Mouse (Mus musculus): ENCODE data around the gene Gpr6. TPM values are rescaled to one million over a fixed set of nuclear protein-coding genes. Genes with fewer than 3 reads are reported as not detected.

Gene Gpr6
- polyA plus RNA-seq, 1 experiment from 2014 or later: 0.70 TPM

- H3K27ac ChIP-seq: no peak overlapping the region
- DNase-seq (ENCODE audit: low spot score): no peak
- no peak for ATAC-seq (ENCODE audit: low FRiP score)
- H3K9ac ChIP-seq: no peak overlapping the region
- H3K4me2 ChIP-seq (replicated peaks): no peak overlapping the region; the same call in 1 of the 2 replicates
- H3K4me3 ChIP-seq (replicated peaks; ENCODE audit: low read length): no peak overlapping the region
- no peaks in the 10 kb centered on the region for H3K36me3 ChIP-seq (replicated peaks; ENCODE audit: control insufficient read depth, insufficient read depth)
- no peaks in the 10 kb centered on the region for H3K4me1 ChIP-seq (replicated peaks; ENCODE audit: control insufficient read depth, insufficient read depth, low read length)
- H3K9me3 ChIP-seq (ENCODE audit: control insufficient read depth, low read length): no peaks in the 10 kb centered on the region
- no peaks in the 10 kb centered on the region for H3K27me3 ChIP-seq (ENCODE audit: control insufficient read depth, insufficient read depth, low read length)
- WGBS: 28% methylated on average over 11 of the region's 11 CpGs
Observed at GRCm38 (mm10) chr10:41042272-41042671, 29.8 kb downstream of the Gpr6 start.

GRCm38 (mm10) chr10:41041478-41041877, 30.6 kb downstream of the Gpr6 start:
- ATAC-seq (ENCODE audit: low FRiP score): no peak
- no peaks in the 10 kb centered on the region for H3K9me3 ChIP-seq (ENCODE audit: control insufficient read depth, low read length)
- no peak overlapping the region for H3K4me2 ChIP-seq (replicated peaks)
- H3K9ac ChIP-seq: no peak overlapping the region
- H3K4me3 ChIP-seq (replicated peaks; ENCODE audit: low read length): no peak overlapping the region
- H3K36me3 ChIP-seq (replicated peaks; ENCODE audit: control insufficient read depth, insufficient read depth): no peaks in the 10 kb centered on the region
- DNase-seq (ENCODE audit: low spot score): no peak
- H3K4me1 ChIP-seq (replicated peaks; ENCODE audit: control insufficient read depth, insufficient read depth, low read length): no peaks in the 10 kb centered on the region
- H3K27ac ChIP-seq: no peak overlapping the region
- 57% methylated on average over 9 of the region's 9 CpGs for WGBS
- no peaks in the 10 kb centered on the region for H3K27me3 ChIP-seq (ENCODE audit: control insufficient read depth, insufficient read depth, low read length)

GRCm38 (mm10) chr10:41040530-41041085, 31.5 kb downstream of the Gpr6 start:
- Histone ChIP-seq H3K4me3 (replicated peaks; ENCODE audit: low read length) (no peak overlapping the region), H3K9ac (no peak overlapping the region), H3K9me3 (ENCODE audit: control insufficient read depth, low read length) (no peaks in the 10 kb centered on the region), H3K36me3 (replicated peaks; ENCODE audit: control insufficient read depth, insufficient read depth) (no peaks in the 10 kb centered on the region), H3K27me3 (ENCODE audit: control insufficient read depth, insufficient read depth, low read length) (no peaks in the 10 kb centered on the region), H3K4me2 (replicated peaks) (no peak overlapping the region), H3K27ac (no peak overlapping the region), H3K4me1 (replicated peaks; ENCODE audit: control insufficient read depth, insufficient read depth, low read length) (no peaks in the 10 kb centered on the region)
- DNase-seq (ENCODE audit: low spot score) (no peak), ATAC-seq (ENCODE audit: low FRiP score) (no peak)

- no peaks in the 10 kb centered on the region for H3K36me3 ChIP-seq (replicated peaks; ENCODE audit: control insufficient read depth, insufficient read depth)
- H3K27ac ChIP-seq: 0 out of 2 replicates have a peak overlapping the region, but pooled peaks have one; percentile 3
- H3K27me3 ChIP-seq (ENCODE audit: control insufficient read depth, insufficient read depth, low read length): no peaks in the 10 kb centered on the region
- H3K9ac ChIP-seq: no peak overlapping the region
- H3K4me2 ChIP-seq (replicated peaks): no peak overlapping the region
- 45% methylated on average over 6 of the region's 6 CpGs for WGBS
- H3K4me3 ChIP-seq (replicated peaks; ENCODE audit: low read length): no peak overlapping the region
- DNase-seq (ENCODE audit: low spot score) (peak; percentile 45), ATAC-seq (ENCODE audit: low FRiP score) (no peak)
- no peaks in the 10 kb centered on the region for H3K4me1 ChIP-seq (replicated peaks; ENCODE audit: control insufficient read depth, insufficient read depth, low read length)
- H3K9me3 ChIP-seq (ENCODE audit: control insufficient read depth, low read length): no peaks in the 10 kb centered on the region
Observed at GRCm38 (mm10) chr10:41038476-41038875, 33.6 kb downstream of the Gpr6 start.

- Histone ChIP-seq H3K36me3 (replicated peaks; ENCODE audit: control insufficient read depth, insufficient read depth) (no peaks in the 10 kb centered on the region), H3K4me2 (replicated peaks) (no peak overlapping the region), H3K27me3 (ENCODE audit: control insufficient read depth, insufficient read depth, low read length) (no peaks in the 10 kb centered on the region), H3K9ac (no peak overlapping the region), H3K27ac (0 out of 2 replicates have a peak overlapping the region, but pooled peaks have one; percentile 3), H3K4me1 (replicated peaks; ENCODE audit: control insufficient read depth, insufficient read depth, low read length) (no peaks in the 10 kb centered on the region), H3K9me3 (ENCODE audit: control insufficient read depth, low read length) (no peaks in the 10 kb centered on the region), H3K4me3 (replicated peaks; ENCODE audit: low read length) (no peak overlapping the region)
- peak; percentile 50 for DNase-seq (ENCODE audit: low spot score)
- WGBS: 63% methylated on average over 8 of the region's 8 CpGs
- peak; percentile 75 for ATAC-seq (ENCODE audit: low FRiP score)
Observed at GRCm38 (mm10) chr10:41037722-41038121, 34.4 kb downstream of the Gpr6 start.

- Histone ChIP-seq H3K9me3 (ENCODE audit: control insufficient read depth, low read length) (no peaks in the 10 kb centered on the region), H3K27ac (no peak overlapping the region), H3K27me3 (ENCODE audit: control insufficient read depth, insufficient read depth, low read length) (no peaks in the 10 kb centered on the region), H3K4me2 (replicated peaks) (no peak overlapping the region), H3K4me1 (replicated peaks; ENCODE audit: control insufficient read depth, insufficient read depth, low read length) (no peaks in the 10 kb centered on the region), H3K4me3 (replicated peaks; ENCODE audit: low read length) (no peak overlapping the region), H3K36me3 (replicated peaks; ENCODE audit: control insufficient read depth, insufficient read depth) (no peaks in the 10 kb centered on the region), H3K9ac (no peak overlapping the region)
- WGBS: 80% methylated on average over 7 of the region's 7 CpGs
- DNase-seq (ENCODE audit: low spot score): no peak
- no peak for ATAC-seq (ENCODE audit: low FRiP score)
Observed at GRCm38 (mm10) chr10:41032811-41033210, 39.3 kb downstream of the Gpr6 start.

GRCm38 (mm10) chr10:41024860-41025259, 47.2 kb downstream of the Gpr6 start:
- no peak overlapping the region for H3K4me2 ChIP-seq (replicated peaks)
- no peak for ATAC-seq (ENCODE audit: low FRiP score)
- no peak overlapping the region for H3K4me3 ChIP-seq (replicated peaks; ENCODE audit: low read length)
- H3K27ac ChIP-seq: no peak overlapping the region
- no peak overlapping the region for H3K9ac ChIP-seq
- H3K36me3 ChIP-seq (replicated peaks; ENCODE audit: control insufficient read depth, insufficient read depth): no peaks in the 10 kb centered on the region
- no peaks in the 10 kb centered on the region for H3K27me3 ChIP-seq (ENCODE audit: control insufficient read depth, insufficient read depth, low read length)
- peaks cover 8% of the 10 kb centered on the region; the same call in 1 of the 2 replicates for H3K9me3 ChIP-seq (ENCODE audit: control insufficient read depth, low read length)
- DNase-seq (ENCODE audit: low spot score): no peak
- H3K4me1 ChIP-seq (replicated peaks; ENCODE audit: control insufficient read depth, insufficient read depth, low read length): no peaks in the 10 kb centered on the region
- 42% methylated on average over 1 of the region's 1 CpGs for WGBS

- WGBS: 57% methylated on average over 1 of the region's 1 CpGs
- no peaks in the 10 kb centered on the region for H3K27me3 ChIP-seq (ENCODE audit: control insufficient read depth, insufficient read depth, low read length)
- no peaks in the 10 kb centered on the region for H3K36me3 ChIP-seq (replicated peaks; ENCODE audit: control insufficient read depth, insufficient read depth)
- no peak for DNase-seq (ENCODE audit: low spot score)
- ATAC-seq (ENCODE audit: low FRiP score): no peak
- H3K9ac ChIP-seq: no peak overlapping the region
- H3K4me2 ChIP-seq (replicated peaks): no peak overlapping the region
- H3K4me1 ChIP-seq (replicated peaks; ENCODE audit: control insufficient read depth, insufficient read depth, low read length): no peaks in the 10 kb centered on the region
- H3K9me3 ChIP-seq (ENCODE audit: control insufficient read depth, low read length): peaks cover 8% of the 10 kb centered on the region; the same call in 1 of the 2 replicates
- no peak overlapping the region for H3K27ac ChIP-seq
- H3K4me3 ChIP-seq (replicated peaks; ENCODE audit: low read length): no peak overlapping the region
Observed at GRCm38 (mm10) chr10:41024406-41024805, 47.7 kb downstream of the Gpr6 start.

GRCm38 (mm10) chr10:41022226-41022625, 49.9 kb downstream of the Gpr6 start:
- Histone ChIP-seq H3K27me3 (ENCODE audit: control insufficient read depth, insufficient read depth, low read length) (no peaks in the 10 kb centered on the region), H3K36me3 (replicated peaks; ENCODE audit: control insufficient read depth, insufficient read depth) (no peaks in the 10 kb centered on the region), H3K4me2 (replicated peaks) (no peak overlapping the region), H3K4me1 (replicated peaks; ENCODE audit: control insufficient read depth, insufficient read depth, low read length) (no peaks in the 10 kb centered on the region), H3K4me3 (replicated peaks; ENCODE audit: low read length) (no peak overlapping the region), H3K9ac (no peak overlapping the region), H3K27ac (no peak overlapping the region), H3K9me3 (ENCODE audit: control insufficient read depth, low read length) (peaks cover 8% of the 10 kb centered on the region; the same call in 1 of the 2 replicates)
- WGBS: 97% methylated on average over 4 of the region's 4 CpGs
- ATAC-seq (ENCODE audit: low FRiP score) (no peak), DNase-seq (ENCODE audit: low spot score) (no peak)

All from hindbrain, embryonic 14.5 days (tissue).